Mouse (Mus musculus): ENCODE results near the gene Pla1a.

- TF ChIP-seq CTCF (IDR thresholded peaks at IDR 0.05; ENCODE audit: low read depth) = no peak
- TF ChIP-seq EP300 (optimal IDR thresholded peaks at IDR 0.05) = no peak
These were observed 18.7 kb upstream of the Pla1a start for GRCm38 (mm10) chr16:38451421-38452205.
